Mouse (Mus musculus) brain, adult 2 months (tissue): Measurements from ENCODE around the gene Ncl.

ENCODE experiments used
- DNase-seq: peaks from one replicate; pipeline ENCODE4 v3.0.0; 2011; ENCODE audit warnings: low read depth, low spot score

The Ncl gene

GRCm38 (mm10) chr1:86313096-86313771 is 46.0 kb downstream of the Ncl start:
- no peak for DNase-seq

GRCm38 (mm10) chr1:86312269-86312668 is 46.9 kb downstream of the Ncl start:
- no peak for DNase-seq

- no peak for DNase-seq
Observed at GRCm38 (mm10) chr1:86311467-86312005, 47.7 kb downstream of the Ncl start.

GRCm38 (mm10) chr1:86310536-86311310 is 48.5 kb downstream of the Ncl start:
- no peak for DNase-seq

GRCm38 (mm10) chr1:86309270-86309833 is 49.8 kb downstream of the Ncl start:
- DNase-seq: no peak

- DNase-seq: no peak
Observed at GRCm38 (mm10) chr1:86307871-86308641, 51.1 kb downstream of the Ncl start.

GRCm38 (mm10) chr1:86307177-86307762 is 51.9 kb downstream of the Ncl start:
- no peak for DNase-seq

GRCm38 (mm10) chr1:86306686-86307085 is 52.5 kb downstream of the Ncl start:
- no peak for DNase-seq

GRCm38 (mm10) chr1:86303873-86304250 is 55.3 kb downstream of the Ncl start:
- peak; percentile 12 for DNase-seq

- DNase-seq: peak; percentile 25
Observed at GRCm38 (mm10) chr1:86303063-86303872, 55.9 kb downstream of the Ncl start.

GRCm38 (mm10) chr1:86302532-86302931 is 56.7 kb downstream of the Ncl start, which contains the start of gene B3gnt7:
TSS of gene B3gnt7 (plus strand) at chr1:86302832.
- no peak for DNase-seq

GRCm38 (mm10) chr1:86301221-86302091 is 57.7 kb downstream of the Ncl start:
- peak; percentile 8 for DNase-seq

GRCm38 (mm10) chr1:86300731-86301130 is 58.5 kb downstream of the Ncl start:
- no peak for DNase-seq

GRCm38 (mm10) chr1:86300093-86300492 is 59.1 kb downstream of the Ncl start:
- DNase-seq: no peak
